Mouse (Mus musculus): Measurements from ENCODE around the gene Atf7.

The Atf7 gene

GRCm38 (mm10) chr15:102516728-102517404, 108.4 kb downstream of the Atf7 start, which contains the start of gene Map3k12:
TSS of gene Map3k12 (minus strand) at chr15:102517064.
- DNase-seq (ENCODE audit: extremely low spot score, low read depth, low spot score), result no peak

- DNase-seq (ENCODE audit: extremely low spot score, low read depth, low spot score), result no peak
These were observed 109.0 kb downstream of the Atf7 start for GRCm38 (mm10) chr15:102516293-102516692.

GRCm38 (mm10) chr15:102515791-102516190, 109.5 kb downstream of the Atf7 start:
- DNase-seq (ENCODE audit: extremely low spot score, low read depth, low spot score), result no peak

- DNase-seq (ENCODE audit: extremely low spot score, low read depth, low spot score), result no peak
These were observed 110.0 kb downstream of the Atf7 start for GRCm38 (mm10) chr15:102515261-102515660.

- no peak for DNase-seq (ENCODE audit: extremely low spot score, low read depth, low spot score)
These were observed 112.3 kb downstream of the Atf7 start for GRCm38 (mm10) chr15:102513004-102513403.

- DNase-seq (ENCODE audit: extremely low spot score, low read depth, low spot score), result no peak
These were observed 112.8 kb downstream of the Atf7 start for GRCm38 (mm10) chr15:102512471-102512870.

- no peak for DNase-seq (ENCODE audit: extremely low spot score, low read depth, low spot score)
These were observed 113.3 kb downstream of the Atf7 start for GRCm38 (mm10) chr15:102512010-102512409.

- no peak for DNase-seq (ENCODE audit: extremely low spot score, low read depth, low spot score)
These were observed 113.9 kb downstream of the Atf7 start for GRCm38 (mm10) chr15:102511285-102511833.

- peak; percentile 73 for DNase-seq (ENCODE audit: extremely low spot score, low read depth, low spot score)
These were observed 114.5 kb downstream of the Atf7 start for GRCm38 (mm10) chr15:102510590-102511284.

GRCm38 (mm10) chr15:102510110-102510509, 115.2 kb downstream of the Atf7 start:
- DNase-seq (ENCODE audit: extremely low spot score, low read depth, low spot score), result no peak

- no peak for DNase-seq (ENCODE audit: extremely low spot score, low read depth, low spot score)
These were observed 116.9 kb downstream of the Atf7 start for GRCm38 (mm10) chr15:102508336-102508735.

- no peak for DNase-seq (ENCODE audit: extremely low spot score, low read depth, low spot score)
These were observed 117.7 kb downstream of the Atf7 start for GRCm38 (mm10) chr15:102507561-102507960.

GRCm38 (mm10) chr15:102506864-102507263, 118.4 kb downstream of the Atf7 start:
- DNase-seq (ENCODE audit: extremely low spot score, low read depth, low spot score), result no peak

- DNase-seq (ENCODE audit: extremely low spot score, low read depth, low spot score), result no peak
These were observed 118.8 kb downstream of the Atf7 start for GRCm38 (mm10) chr15:102506464-102506830.

GRCm38 (mm10) chr15:102505770-102506463, 119.3 kb downstream of the Atf7 start:
- DNase-seq (ENCODE audit: extremely low spot score, low read depth, low spot score), result no peak

- no peak for DNase-seq (ENCODE audit: extremely low spot score, low read depth, low spot score)
These were observed 120.0 kb downstream of the Atf7 start for GRCm38 (mm10) chr15:102505073-102505769.

GRCm38 (mm10) chr15:102503924-102504782, 121.1 kb downstream of the Atf7 start:
- DNase-seq (ENCODE audit: extremely low spot score, low read depth, low spot score), result no peak

- DNase-seq (ENCODE audit: extremely low spot score, low read depth, low spot score), result no peak
These were observed 121.8 kb downstream of the Atf7 start, which contains the start of gene Gm10337 for GRCm38 (mm10) chr15:102503447-102503846. TSS of gene Gm10337 (plus strand) at chr15:102503722.

- DNase-seq (ENCODE audit: extremely low spot score, low read depth, low spot score), result no peak
These were observed 122.9 kb downstream of the Atf7 start for GRCm38 (mm10) chr15:102502254-102502840.
